Mouse (Mus musculus) liver, postnatal 0 days (tissue): ENCODE data around the gene Layn. TPM values are rescaled to one million over a fixed set of nuclear protein-coding genes. Genes with fewer than 3 reads are reported as not detected.

ENCODE experiments used
- ATAC-seq: fragments of 200-750 bp; cut with Nextera tagmentation; 2 replicates; pipeline ENCODE4 v1.8.0; 2017; ENCODE audit warnings: mild to moderate bottlenecking, moderate library complexity
- DNase-seq: peaks from one replicate; pipeline ENCODE4 v3.0.0-alpha.2; 2016
- H3K27ac ChIP-seq: fragments of 300-500 bp; sonication (generic); 2 replicates; pipeline ENCODE4 v1.5.1; 2014; ENCODE audit warnings: antibody characterized with exemption, moderate library complexity, mild to moderate bottlenecking, low read depth
- H3K27me3 ChIP-seq: fragments of 300-500 bp; sonication (generic); 2 replicates; pipeline ENCODE4 v1.6.1; 2014; ENCODE audit warnings: low read length, control low read depth, mixed read lengths; ENCODE audit not compliant: insufficient read depth
- H3K36me3 ChIP-seq: fragments of 300-500 bp; sonication (generic); replicated peaks from 2 replicates; pipeline ENCODE4 v1.6.1; 2014; ENCODE audit warnings: mild to moderate bottlenecking, control low read depth, low read length, moderate library complexity, mixed read lengths; ENCODE audit not compliant: insufficient read depth
- H3K4me1 ChIP-seq: fragments of 300-500 bp; sonication (generic); 2 replicates; pipeline ENCODE4 v1.6.1; 2014; ENCODE audit warnings: antibody characterized with exemption, mild to moderate bottlenecking, control low read depth; ENCODE audit not compliant: insufficient read depth
- H3K4me2 ChIP-seq: fragments of 300-500 bp; sonication (generic); 2 replicates; pipeline ENCODE4 v1.6.1; 2014; ENCODE audit warnings: low read depth, mild to moderate bottlenecking, low read length, moderate library complexity, mixed read lengths
- H3K4me3 ChIP-seq: fragments of 300-500 bp; sonication (generic); 2 replicates; pipeline ENCODE4 v1.5.1; 2014; ENCODE audit warnings: low read depth, low read length
- H3K9ac ChIP-seq: fragments of 300-500 bp; sonication (generic); replicated peaks from 2 replicates; pipeline ENCODE4 v1.6.1; 2014; ENCODE audit warnings: mild to moderate bottlenecking, moderate library complexity
- H3K9me3 ChIP-seq: fragments of 300-500 bp; sonication (generic); 2 replicates; pipeline ENCODE4 v1.6.1; 2016; ENCODE audit warnings: mild to moderate bottlenecking, control low read depth, low read length, mixed read lengths
- CTCF ChIP-seq: sonication (generic); IDR thresholded peaks from 2 replicates; pipeline ENCODE4 v1.5.1; 2016; ENCODE audit warnings: antibody characterized with exemption, low read depth
- EP300 ChIP-seq: IDR thresholded peaks from 2 replicates; pipeline ENCODE4 v1.6.1; 2016; ENCODE audit warnings: antibody characterized with exemption, low read depth, mild to moderate bottlenecking
- WGBS: fragments of 180-500 bp; shearing (Covaris S2); extraction: QIAGEN DNeasy Blood & Tissue Kit; methylation state at CpG from one replicate; pipeline ENCODE4 v1.1.7; 2014; ENCODE audit not compliant: insufficient replicate concordance; 5-methylcytosine and 5-hydroxymethylcytosine counted together
- microRNA counts: library from miRNA; unstranded; fragments of <30 nt; microRNA quantifications from one replicate; lab custom pipeline; 2015
- microRNA-seq: library from miRNA; unstranded; fragments of <30 nt; microRNA quantifications from one replicate; pipeline ENCODE4, GENCODE M21; 2016
- polyA plus RNA-seq: library from polyadenylated mRNA; unstranded; fragments of >200 nt; fragmentation: Nextera tagmentation; extraction: Ambion mirVana; gene quantifications from 2 replicates; pipeline ENCODE4 v1.2.1, GENCODE M21; 2015

Layn gene
- polyA plus RNA-seq, 1 experiment from 2014 or later: 0.87 TPM

- Histone ChIP-seq H3K4me2 (peak overlapping the region; percentile 95), H3K27me3 (no peaks in the 10 kb centered on the region), H3K27ac (peak overlapping the region; percentile 96), H3K4me3 (peak overlapping the region; percentile 88), H3K9me3 (no peaks in the 10 kb centered on the region), H3K4me1 (0 out of 2 replicates have a peak, but pooled peaks cover 4% of the 10 kb centered on the region), H3K36me3 (no peaks in the 10 kb centered on the region), H3K9ac (peak overlapping the region; percentile 92)
- DNase-seq (no peak), ATAC-seq (peak; percentile 55)
- WGBS: under 1% methylated on average over 64 of the region's 65 CpGs
- TF ChIP-seq CTCF: no peak
- no peak for TF ChIP-seq EP300
Observed at GRCm38 (mm10) chr9:51008068-51008840, 68.6 kb downstream of the Layn start.

GRCm38 (mm10) chr9:51007726-51008067 lies 69.2 kb downstream of the Layn start:
- no peak for DNase-seq
- Histone ChIP-seq H3K9ac (peak overlapping the region; percentile 92), H3K4me1 (0 out of 2 replicates have a peak, but pooled peaks cover 4% of the 10 kb centered on the region), H3K27me3 (no peaks in the 10 kb centered on the region), H3K36me3 (no peaks in the 10 kb centered on the region), H3K4me3 (peak overlapping the region; percentile 88), H3K4me2 (peak overlapping the region; percentile 95), H3K9me3 (no peaks in the 10 kb centered on the region), H3K27ac (peak overlapping the region; percentile 96)
- WGBS: 11% methylated on average over 10 of the region's 10 CpGs
- TF ChIP-seq EP300: no peak
- no peak for TF ChIP-seq CTCF
- no peak for ATAC-seq

- Histone ChIP-seq H3K4me3 (peak overlapping the region; percentile 88), H3K9ac (no peak overlapping the region), H3K27me3 (no peaks in the 10 kb centered on the region), H3K4me2 (peak overlapping the region; percentile 95), H3K27ac (no peak overlapping the region), H3K9me3 (no peaks in the 10 kb centered on the region), H3K4me1 (peaks cover 4% of the 10 kb centered on the region; the same call in 1 of the 2 replicates), H3K36me3 (no peaks in the 10 kb centered on the region)
- DNase-seq (peak; percentile 84), ATAC-seq (no peak)
- TF ChIP-seq CTCF (peak; percentile 90), EP300 (no peak; the same call in 1 of the 2 replicates)
- WGBS: 3% methylated on average over 4 of the region's 4 CpGs
Observed at GRCm38 (mm10) chr9:51006846-51007245, 70.0 kb downstream of the Layn start.

MicroRNAs within 50 kb of the gene (microRNA counts, 519-probe panel; counts per million panel counts)
- microRNA mmu-miR-34b-3p (lab: Ali Mortazavi, UCI) (not detected), microRNA mmu-miR-34b-5p (lab: Ali Mortazavi, UCI) (not detected), microRNA mmu-miR-34c (lab: Ali Mortazavi, UCI) (8,656 counts per million, percentile 97 among the panel's probes with 10 or more counts)

Small RNAs within 50 kb of the gene (microRNA-seq; reads per million reads assigned to microRNA genes)
- 2.0 reads per million for gene Mir34b
- 49.9 reads per million, percentile 36 among the genes with 10 or more reads in this experiment for gene Mir34c

Other genes starting within 250 kb of the Layn start
- 18.8 and 29.0 TPM in 2 replicates for gene Ppp2r1b, start 231.8 kb downstream of the Layn start, polyA plus RNA-seq
- 4.0 and 5.3 TPM in 2 replicates for gene Sik2, start 68.0 kb downstream of the Layn start, polyA plus RNA-seq
- gene Btg4, start 16.2 kb downstream of the Layn start, polyA plus RNA-seq: not detected in 2 replicates
- not detected in 2 replicates for gene 4833427G06Rik, start 25.0 kb upstream of the Layn start, polyA plus RNA-seq
- not detected in 2 replicates for gene Gm32742, start 88.4 kb upstream of the Layn start, polyA plus RNA-seq
- gene Pou2af1, start 136.6 kb upstream of the Layn start, polyA plus RNA-seq: 7.6 and 8.4 TPM in 2 replicates
- gene Colca2, start 201.5 kb upstream of the Layn start, polyA plus RNA-seq: 0.39 and 0.69 TPM in 2 replicates